Mouse (Mus musculus): ENCODE measurements around the gene Olfr432.
"Not testable (repeated sequence)": the region's sequence is repeated elsewhere in the genome, so short reads cannot be mapped to it uniquely, and the experiment has no call there.

Olfr432 gene

DNA sequence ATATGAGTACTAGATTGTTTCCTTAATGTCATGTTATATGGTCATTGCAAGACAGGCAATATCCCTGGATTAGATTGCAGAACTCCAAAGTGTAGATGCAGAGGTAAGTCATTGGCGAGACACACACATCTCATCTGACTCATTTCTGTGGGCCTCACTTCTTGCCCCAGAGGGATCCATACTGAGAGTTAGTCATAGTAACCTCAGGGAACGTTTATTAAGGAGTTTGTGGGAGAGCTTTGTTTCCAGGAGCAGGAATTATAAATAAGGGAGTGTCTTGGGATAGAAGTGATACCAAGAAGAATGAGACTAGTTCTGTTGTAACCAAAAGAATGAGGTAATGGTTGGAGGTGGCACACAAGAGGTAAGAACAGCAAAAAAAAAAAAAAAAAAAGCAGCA lies at the start of gene Olfr432:
Gene Olfr432 (plus strand): TSS at position 313 of the 400 bp plus-strand sequence.
- no peak for DNase-seq (ENCODE audit: low spot score in 2 of 2)

DNA sequence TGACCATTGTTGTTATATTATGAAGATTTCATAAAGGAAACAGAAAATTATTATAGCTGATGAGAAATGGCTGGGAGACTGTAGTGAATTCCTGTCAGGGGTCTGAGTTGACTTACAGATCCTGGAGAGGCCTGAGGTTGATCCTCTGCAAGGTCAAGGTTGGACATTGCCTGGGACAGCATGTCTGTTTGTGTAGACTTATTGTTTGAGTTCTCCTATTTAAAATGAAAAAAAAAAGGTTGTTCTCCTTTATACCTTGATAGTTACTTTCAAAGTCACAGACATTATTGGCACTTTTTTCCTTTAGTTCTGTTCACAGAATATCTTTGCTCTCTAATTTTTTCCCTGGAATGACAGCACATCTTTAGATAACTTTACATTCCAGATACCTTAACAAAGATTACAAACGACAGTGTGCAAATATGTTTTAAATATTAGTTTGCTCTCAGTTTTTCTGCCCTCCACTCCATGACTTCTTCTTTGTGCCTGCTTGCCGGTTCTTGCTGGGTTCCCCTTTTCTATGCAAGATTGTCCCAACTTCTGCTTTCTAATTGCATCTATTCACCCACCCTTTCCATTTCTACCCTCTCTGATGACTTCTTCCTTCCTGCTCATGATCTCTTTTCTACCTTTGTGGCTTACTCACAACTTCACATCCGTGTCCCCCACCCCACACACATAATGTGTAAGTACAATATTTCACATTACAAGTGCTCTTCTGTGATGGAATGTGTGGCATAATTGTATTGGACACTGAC lies 44.5 kb upstream of the Olfr432 start:
- DNase-seq (ENCODE audit: low spot score in 2 of 2): not testable (repeated sequence)

DNA sequence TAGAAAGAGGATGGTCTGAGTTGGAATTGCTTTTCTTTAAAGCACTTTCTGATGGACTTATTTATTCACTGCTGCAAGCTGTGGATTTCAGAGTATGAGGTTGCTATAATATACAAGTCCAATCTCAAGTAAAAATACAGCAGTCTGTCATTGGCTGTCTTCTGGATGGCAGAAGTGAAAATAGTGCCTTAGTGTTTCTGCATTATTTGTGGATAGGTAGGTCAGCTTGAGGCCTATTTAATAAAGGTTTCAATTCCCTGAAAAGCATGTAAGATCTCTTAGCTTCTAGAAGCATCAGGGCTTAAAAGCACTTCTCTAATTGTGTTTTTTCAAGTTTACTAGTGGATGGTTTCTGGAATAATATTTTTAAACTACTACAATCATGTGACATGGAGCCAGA lies 42.0 kb upstream of the Olfr432 start:
- DNase-seq (ENCODE audit: low spot score in 2 of 2): not testable (repeated sequence)

DNA sequence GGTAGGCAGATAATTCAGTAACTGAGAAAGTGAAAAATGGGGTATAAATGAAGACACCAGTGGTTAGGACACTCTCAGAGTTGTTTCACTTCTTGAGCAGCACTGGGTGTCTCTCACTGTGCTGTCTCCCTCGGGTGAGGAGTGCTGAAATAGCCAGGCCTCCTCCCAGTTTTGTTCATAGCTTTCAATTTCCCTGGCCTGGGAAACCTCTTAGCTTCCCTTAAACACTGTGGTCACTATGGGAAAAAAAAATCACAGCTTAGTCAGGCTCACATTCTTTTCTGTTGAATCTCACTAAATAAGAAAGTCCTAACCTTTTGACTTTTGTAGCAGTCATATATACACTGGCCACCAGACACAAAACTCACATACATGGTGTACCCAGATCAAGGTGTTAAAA lies 17.3 kb upstream of the Olfr432 start, which contains the start of gene Ifi205:
Gene Ifi205 (minus strand): TSS at position 113 of the 400 bp plus-strand sequence.
- no peak for DNase-seq (ENCODE audit: low spot score in 2 of 2)

DNA sequence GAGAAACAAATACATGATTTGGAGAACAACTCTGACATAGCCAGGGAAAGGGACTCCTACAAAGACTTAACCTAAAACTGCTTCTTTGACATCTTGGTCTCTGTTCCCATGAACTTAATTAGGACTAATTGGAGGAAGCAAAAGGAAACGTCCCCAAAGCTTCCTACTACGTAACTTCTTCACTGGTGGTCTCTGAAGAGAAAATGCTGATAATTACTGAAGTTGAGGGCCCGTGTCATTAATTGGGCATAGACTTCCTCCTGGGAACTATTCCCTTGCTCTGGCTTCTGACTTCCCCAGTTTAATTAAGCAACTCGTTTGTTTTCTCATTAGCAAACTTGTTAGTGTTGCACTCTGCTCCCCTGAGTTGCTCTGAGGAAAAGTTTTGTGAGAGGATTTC lies 13.2 kb upstream of the Olfr432 start:
- no peak for DNase-seq (ENCODE audit: low spot score in 2 of 2)

DNA sequence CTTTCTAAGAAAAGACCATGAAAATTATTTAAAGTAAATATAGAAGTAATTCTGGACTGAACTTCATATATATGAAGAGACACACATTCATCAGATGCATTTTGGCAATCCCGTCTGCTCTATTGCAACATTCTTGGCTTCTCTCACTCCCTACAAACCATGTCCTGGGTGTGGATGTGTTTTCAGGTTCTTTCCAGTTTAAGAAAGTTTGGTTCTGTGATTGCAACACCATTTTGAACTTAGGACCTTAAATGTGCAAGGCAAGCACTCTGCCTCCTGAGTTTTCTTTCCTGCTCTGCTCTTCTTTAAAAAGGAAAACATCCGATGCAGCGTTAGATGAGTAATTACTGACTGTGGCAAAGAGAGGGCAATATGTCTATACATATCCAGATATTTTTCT lies 10.5 kb upstream of the Olfr432 start:
- no peak for DNase-seq (ENCODE audit: low spot score in 2 of 2)

DNA sequence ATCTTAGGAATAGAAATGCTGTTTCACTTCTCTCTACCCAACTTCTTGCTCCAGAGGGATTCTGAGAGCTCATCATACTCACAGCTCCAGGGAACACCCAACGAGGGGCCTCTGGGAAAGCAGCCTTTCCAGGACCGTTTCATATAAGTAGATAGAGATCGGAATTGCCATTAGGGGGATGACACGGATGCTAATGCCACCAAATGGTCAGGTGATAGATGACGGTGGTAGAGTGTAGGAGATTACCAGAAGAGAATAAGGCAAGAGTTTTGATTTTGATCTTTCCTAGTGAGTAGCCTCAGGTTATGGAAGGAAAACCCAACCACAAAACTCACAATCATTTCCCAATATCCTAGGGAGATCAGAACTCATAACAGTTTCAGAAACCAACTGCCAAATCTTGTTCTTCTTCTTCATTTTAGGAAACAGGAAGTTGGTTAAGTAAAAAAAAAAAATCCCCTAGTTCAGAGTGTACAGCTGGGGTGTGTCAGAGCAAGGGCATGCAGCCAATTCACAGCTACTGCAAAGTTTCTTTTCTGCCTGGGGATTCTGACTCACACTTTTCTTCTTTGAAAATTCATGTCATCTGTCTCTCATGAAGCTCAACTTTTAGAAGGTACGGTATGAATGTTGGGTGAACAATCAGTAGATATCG lies 8.4 kb upstream of the Olfr432 start, which contains the start of gene Olfr433:
Gene Olfr433 (plus strand): TSS at position 183 of the 655 bp plus-strand sequence.
- peak in 1 of 2 experiments; percentile 60 for DNase-seq (ENCODE audit: low spot score in 2 of 2)

DNA sequence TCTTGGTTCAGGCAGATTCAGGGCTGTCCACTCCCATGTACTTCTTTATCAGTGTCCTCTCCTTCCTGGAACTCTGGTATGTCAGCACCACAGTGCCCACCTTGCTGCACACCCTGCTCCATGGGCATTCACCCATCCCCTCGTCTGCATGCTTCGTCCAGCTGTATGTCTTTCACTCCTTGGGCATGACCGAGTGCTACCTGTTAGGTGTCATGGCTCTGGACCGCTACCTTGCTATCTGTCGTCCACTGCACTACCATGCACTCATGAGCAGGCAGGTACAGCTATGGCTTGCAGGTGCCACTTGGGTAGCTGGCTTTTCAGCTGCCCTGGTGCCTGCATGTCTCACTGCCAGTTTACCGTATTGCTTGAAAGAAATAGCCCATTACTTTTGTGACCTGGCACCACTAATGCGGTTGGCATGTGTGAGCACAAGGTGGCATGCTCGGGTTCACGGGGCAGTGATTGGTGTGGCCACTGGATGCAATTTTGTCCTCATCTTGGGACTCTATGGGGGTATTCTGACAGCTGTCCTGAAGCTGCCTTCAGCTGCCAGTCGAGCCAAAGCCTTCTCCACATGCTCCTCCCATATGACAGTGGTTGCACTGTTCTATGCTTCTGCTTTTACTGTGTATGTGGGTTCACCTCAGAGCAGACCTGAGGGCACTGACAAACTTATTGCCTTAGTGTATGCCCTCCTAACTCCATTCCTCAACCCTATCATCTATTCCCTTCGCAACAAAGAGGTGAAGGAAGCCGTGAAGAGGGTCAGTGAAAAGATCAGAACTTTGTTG lies 6.7 kb upstream of the Olfr432 start:
- not testable (repeated sequence) for DNase-seq (ENCODE audit: low spot score in 2 of 2)

DNA sequence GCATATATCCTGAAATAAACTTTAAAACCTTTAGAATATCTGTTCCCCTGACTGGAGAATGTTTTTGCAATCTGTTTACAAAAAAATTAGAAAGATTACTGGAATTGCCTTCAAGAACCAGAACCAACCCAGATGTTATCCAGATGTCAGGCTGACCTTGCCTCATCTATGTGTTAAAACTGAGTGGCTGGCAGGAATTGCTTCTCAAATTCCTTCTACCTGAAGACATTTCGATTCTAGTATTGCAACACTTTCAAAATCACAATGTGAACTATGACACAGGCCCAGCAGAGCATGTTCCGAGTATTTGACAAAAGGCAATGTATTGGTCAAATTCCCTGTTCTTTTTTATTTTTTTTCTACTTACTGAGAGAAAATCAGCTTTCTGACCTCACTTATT lies 4.6 kb upstream of the Olfr432 start:
- DNase-seq (ENCODE audit: low spot score in 2 of 2): no peak

DNA sequence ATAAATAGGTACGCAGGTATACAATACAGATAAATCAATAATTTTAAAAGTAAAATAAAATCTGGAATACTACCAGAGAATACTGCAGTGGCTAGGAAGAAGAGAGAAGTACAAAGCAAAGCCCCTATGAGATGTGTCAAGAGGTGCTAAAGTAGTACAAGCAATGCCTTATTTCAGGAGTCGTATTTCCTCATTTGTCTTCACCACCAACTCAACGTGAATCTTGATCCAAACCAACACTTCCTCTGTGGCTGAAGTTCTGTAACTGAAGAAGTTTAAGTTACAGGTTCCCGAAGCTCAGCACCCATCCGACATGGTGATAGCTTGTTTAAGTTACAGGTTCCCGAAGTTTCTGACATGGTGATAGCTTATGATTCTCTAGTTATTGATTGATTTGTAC lies 778 bp upstream of the Olfr432 start:
- not testable (repeated sequence) for DNase-seq (ENCODE audit: low spot score in 2 of 2)

DNA sequence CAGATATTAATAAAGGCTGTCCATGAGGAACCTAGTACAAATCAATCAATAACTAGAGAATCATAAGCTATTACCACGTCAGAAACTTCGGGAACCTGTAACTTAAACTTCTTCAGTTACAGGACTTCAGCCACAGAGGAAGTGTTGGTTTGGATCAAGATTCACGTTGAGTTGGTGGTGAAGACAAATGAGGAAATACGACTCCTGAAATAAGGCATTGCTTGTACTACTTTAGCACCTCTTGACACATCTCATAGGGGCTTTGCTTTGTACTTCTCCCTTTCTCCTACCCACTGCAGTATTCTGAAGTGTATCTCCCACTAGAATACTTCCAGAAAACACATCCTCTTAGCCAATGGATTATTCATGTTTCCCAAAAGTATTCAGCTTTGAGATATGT lies 352 bp downstream of the Olfr432 start:
- not testable (repeated sequence) for DNase-seq (ENCODE audit: low spot score in 2 of 2)

DNA sequence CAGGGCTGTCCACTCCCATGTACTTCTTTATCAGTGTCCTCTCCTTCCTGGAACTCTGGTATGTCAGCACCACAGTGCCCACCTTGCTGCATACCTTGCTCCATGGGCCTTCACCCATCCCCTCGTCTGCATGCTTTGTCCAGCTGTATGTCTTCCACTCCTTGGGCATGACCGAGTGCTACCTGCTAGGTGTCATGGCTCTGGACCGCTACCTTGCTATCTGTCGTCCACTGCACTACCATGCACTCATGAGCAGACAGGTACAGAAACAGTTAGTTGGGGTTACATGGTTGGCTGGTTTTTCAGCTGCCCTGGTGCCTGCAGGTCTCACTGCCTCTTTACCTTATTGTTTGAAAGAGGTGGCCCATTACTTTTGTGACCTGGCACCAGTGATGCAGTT lies 1.5 kb downstream of the Olfr432 start:
- no peak for DNase-seq (ENCODE audit: low spot score in 2 of 2)

DNA sequence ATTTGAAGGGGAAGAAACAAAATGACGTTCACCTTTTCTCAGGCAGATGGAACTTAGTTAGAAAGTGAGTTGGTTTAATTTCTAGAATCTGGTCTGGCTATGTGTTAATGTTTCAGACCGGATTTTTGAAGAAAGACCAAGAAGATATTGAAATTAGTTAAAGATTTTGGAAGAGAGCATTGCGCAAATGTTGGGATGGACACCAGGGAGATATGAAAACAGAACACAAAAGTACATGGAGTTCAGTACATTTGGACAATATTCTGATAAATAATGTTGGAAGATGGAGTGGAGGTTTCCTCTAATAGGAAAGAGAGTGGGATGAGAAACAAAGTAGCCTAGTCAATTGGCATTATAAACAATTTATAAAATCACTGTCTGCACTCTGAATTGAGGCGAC lies 2.5 kb downstream of the Olfr432 start:
- no peak for DNase-seq (ENCODE audit: low spot score in 2 of 2)

DNA sequence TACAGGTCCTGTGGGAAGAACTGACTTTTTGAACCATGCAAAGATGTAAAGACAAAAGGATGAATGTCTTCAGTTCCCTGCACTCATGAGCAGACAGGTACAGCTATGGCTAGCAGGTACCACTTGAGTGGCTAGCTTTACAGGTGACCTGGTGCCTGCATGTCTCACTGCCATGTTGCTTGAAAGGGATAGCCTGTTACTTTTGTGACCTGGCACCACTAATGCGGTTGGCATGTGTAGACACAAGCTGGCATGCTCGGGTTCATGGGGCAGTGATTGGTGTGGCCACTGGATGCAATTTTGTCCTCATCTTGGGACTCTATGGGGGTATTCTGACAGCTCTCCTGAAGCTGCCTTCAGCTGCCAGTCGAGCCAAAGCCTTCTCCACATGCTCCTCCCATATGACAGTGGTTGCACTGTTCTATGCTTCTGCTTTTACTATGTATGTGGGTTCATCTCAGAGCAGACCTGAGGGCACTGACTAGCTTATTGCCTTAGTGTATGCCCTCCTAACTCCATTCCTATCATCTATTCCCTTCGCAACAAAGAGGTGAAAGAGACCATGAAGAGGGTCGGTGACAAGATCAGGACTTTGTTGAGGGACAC lies 3.0 kb downstream of the Olfr432 start:
- DNase-seq (ENCODE audit: low spot score in 2 of 2): no peak

DNA sequence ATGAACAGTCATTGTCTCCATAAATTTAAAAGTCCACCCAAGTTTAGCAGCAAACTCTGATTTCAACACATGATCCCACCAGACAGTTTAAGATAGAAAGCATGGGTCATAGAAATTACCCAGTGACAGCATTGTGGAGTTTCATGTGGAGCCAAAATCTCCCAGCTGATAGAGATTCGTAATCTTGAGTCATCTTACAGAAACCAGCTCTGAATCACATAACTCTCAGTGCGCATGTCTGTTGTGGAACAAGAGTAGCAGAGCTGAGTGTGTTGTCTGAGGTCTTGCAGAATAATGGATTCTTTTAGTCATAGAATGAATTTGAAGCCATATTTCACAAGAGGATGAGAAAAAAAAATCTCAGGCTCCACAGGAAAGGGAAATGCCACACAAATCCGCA lies 4.0 kb downstream of the Olfr432 start:
- DNase-seq (ENCODE audit: low spot score in 2 of 2): no peak

DNA sequence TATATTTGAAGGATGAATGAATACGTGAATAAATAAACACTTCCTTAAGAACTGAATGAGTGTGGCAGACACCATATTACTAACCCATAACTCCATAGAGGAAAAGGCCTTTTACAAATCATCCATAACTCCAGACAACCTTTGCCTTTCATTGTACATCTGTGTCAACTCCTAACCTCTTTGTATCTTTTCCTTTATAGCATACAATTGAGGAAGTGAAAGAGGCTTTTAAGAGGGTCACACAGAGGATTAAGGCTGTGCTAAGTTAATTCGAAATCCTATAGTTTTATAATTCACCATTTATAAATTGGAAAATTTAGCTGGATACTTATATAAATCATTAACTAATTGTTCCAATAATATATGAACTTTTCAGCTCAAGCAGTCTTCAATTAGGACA lies 6.2 kb downstream of the Olfr432 start:
- no peak for DNase-seq (ENCODE audit: low spot score in 2 of 2)

DNA sequence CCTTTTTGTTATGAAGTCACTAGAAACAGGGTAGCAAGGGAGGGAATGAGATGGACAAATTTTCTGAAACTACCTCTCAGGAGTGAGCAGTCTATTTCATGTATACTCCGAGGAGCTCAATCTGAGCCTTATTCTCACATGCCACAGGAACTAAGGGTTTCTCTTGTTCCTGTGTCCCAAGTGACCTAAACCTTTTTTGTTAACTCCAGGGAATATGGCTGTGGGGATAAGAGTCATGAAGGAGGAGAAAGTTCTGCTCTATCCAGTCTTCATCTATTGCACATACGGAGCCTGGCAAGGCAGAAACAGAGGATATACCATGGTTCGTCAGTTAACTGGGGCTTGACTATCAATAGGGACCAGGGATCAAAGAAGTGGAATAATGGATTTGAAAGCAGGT lies 17.3 kb downstream of the Olfr432 start, which contains the start of gene Olfr430:
Gene Olfr430 (plus strand): TSS at position 301 of the 400 bp plus-strand sequence.
- no peak for DNase-seq (ENCODE audit: low spot score in 2 of 2)

DNA sequence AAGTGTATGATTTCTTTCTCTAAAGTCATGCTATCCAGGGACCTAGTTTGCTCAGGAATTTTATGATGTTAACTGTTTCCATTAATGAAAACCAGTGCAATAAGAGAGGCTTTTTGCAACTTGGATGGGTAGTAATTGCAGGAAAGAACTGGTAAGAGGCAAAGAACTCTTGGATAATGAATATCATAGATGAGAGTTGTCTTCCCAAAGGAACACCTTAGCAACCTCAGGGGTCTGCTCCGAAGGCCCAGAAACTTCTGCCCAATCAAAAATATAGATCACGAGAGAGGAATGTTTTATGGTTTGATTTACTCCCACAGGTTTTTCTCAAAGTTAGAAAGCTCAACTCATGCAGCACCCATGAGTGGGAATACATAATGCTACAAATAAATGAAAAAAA lies 35.0 kb downstream of the Olfr432 start, which contains the start of gene Olfr429:
Gene Olfr429 (plus strand): TSS at position 301 of the 400 bp plus-strand sequence.
- no peak for DNase-seq (ENCODE audit: low spot score in 2 of 2)

DNA sequence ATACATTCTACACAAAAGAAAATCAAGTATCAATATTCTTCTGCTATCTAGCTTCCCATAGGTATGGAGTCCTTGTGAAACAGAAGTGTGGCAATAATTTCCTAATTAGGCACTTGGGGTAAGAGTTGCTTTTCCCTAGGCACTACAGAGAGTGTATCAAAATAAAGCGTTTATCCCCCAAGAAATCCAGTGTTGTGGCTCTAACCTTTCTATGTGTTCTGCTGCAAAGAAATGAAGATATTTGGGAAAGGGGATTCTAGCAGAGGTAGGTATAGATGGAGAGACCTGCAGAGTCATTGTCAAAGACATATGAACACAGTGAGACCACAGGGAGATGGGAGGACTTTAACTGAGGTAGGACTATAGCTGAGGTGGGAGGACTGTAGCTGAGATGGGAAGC lies 47.6 kb downstream of the Olfr432 start, which contains the start of gene Olfr427:
Gene Olfr427 (plus strand): TSS at position 301 of the 400 bp plus-strand sequence.
- DNase-seq (ENCODE audit: low spot score in 2 of 2): no peak

DNA sequence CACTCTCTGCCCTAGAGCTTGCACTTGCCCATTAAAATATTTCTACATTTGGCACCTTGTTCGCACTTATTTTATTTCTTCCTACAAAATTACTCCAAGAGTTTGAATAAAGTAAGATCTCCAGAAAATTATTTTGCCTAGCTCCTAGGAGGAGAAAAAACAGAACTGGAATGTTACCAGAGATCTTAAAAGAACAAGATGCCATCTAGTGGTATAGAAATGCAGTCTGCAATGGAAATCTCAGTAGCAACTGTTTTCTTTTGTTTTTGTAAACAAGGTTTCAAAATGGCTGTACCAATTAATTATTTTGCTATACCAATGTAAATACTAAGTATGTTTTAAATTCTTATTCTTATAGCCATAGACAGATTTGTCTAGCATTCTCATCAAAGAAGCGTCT lies 54.7 kb downstream of the Olfr432 start:
- no peak for DNase-seq (ENCODE audit: low spot score in 2 of 2)

All from spleen, postnatal 10 days (tissue).